Mouse (Mus musculus): ENCODE data around the gene D430041D05Rik. TPM values are rescaled to one million over a fixed set of nuclear protein-coding genes. Genes with fewer than 3 reads are reported as not detected.

The D430041D05Rik gene
- polyA plus RNA-seq, 1 experiment from 2014 or later: 0.97 TPM

- 19% methylated on average over 7 of the region's 7 CpGs for WGBS
- ATAC-seq (ENCODE audit: insufficient number of reproducible peaks, low FRiP score, low TSS enrichment, low read depth): no peak
These were observed 31.5 kb downstream of the D430041D05Rik start for GRCm38 (mm10) chr2:104379304-104379703.

DNA sequence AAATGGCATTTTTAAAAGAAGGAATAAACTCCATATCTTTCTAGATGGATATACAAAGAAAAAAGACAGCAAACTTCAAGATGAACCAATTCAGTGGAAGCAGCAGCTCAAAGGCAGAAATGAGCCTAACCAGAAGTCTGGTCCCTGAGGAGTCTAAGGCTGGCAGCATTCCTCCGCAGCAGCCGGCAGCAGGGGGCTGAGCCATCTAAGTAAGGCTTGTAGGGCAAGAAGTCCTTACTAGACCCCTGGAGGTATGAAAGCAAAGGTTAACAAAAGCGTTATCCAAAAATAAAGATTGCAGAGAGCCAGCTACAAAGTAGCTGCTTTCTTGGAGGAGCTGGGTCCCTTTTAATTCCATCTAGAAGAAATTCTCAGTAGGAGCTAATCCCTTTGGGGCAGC is 32.0 kb downstream of the D430041D05Rik start:
- Histone ChIP-seq H3K27me3 (ENCODE audit: control insufficient read depth, insufficient read depth, low read length) (no peaks in the 10 kb centered on the region), H3K36me3 (ENCODE audit: control insufficient read depth, insufficient read depth, low read length) (no peaks in the 10 kb centered on the region), H3K4me1 (ENCODE audit: control insufficient read depth, insufficient read depth, low read length) (no peaks in the 10 kb centered on the region), H3K9me3 (ENCODE audit: control insufficient read depth, low read length) (no peaks in the 10 kb centered on the region), H3K27ac (replicated peaks; ENCODE audit: low read depth, low read length) (no peak overlapping the region), H3K9ac (ENCODE audit: low read length) (no peak overlapping the region), H3K4me3 (ENCODE audit: low read depth, low read length) (no peak overlapping the region), H3K4me2 (ENCODE audit: low read depth, severe bottlenecking) (no peak overlapping the region)
- WGBS: 13% methylated on average over 3 of the region's 3 CpGs
- no peak for DNase-seq (ENCODE audit: low spot score)
- no peak for ATAC-seq (ENCODE audit: insufficient number of reproducible peaks, low FRiP score, low TSS enrichment, low read depth)

More at GRCm38 (mm10) chr2:104379304-104379703, 31.5 kb downstream of the D430041D05Rik start:
- H3K9me3 ChIP-seq (ENCODE audit: control insufficient read depth, low read length): no peaks in the 10 kb centered on the region
- H3K36me3 ChIP-seq (ENCODE audit: control insufficient read depth, insufficient read depth, low read length): no peaks in the 10 kb centered on the region
- no peak for DNase-seq (ENCODE audit: low spot score)
- H3K4me1 ChIP-seq (ENCODE audit: control insufficient read depth, insufficient read depth, low read length): no peaks in the 10 kb centered on the region
- no peaks in the 10 kb centered on the region for H3K27me3 ChIP-seq (ENCODE audit: control insufficient read depth, insufficient read depth, low read length)
- H3K4me3 ChIP-seq (ENCODE audit: low read depth, low read length): no peak overlapping the region
- H3K9ac ChIP-seq (ENCODE audit: low read length): no peak overlapping the region
- H3K4me2 ChIP-seq (ENCODE audit: low read depth, severe bottlenecking): no peak overlapping the region
- H3K27ac ChIP-seq (replicated peaks; ENCODE audit: low read depth, low read length): no peak overlapping the region

GRCm38 (mm10) chr2:104377990-104378389 is 32.8 kb downstream of the D430041D05Rik start:
- H3K9ac ChIP-seq (ENCODE audit: low read length): no peak overlapping the region
- H3K27me3 ChIP-seq (ENCODE audit: control insufficient read depth, insufficient read depth, low read length): no peaks in the 10 kb centered on the region
- H3K4me2 ChIP-seq (ENCODE audit: low read depth, severe bottlenecking): no peak overlapping the region
- DNase-seq (ENCODE audit: low spot score): no peak
- WGBS: 79% methylated on average over 2 of the region's 2 CpGs
- no peak overlapping the region for H3K4me3 ChIP-seq (ENCODE audit: low read depth, low read length)
- no peaks in the 10 kb centered on the region for H3K4me1 ChIP-seq (ENCODE audit: control insufficient read depth, insufficient read depth, low read length)
- no peaks in the 10 kb centered on the region for H3K36me3 ChIP-seq (ENCODE audit: control insufficient read depth, insufficient read depth, low read length)
- H3K9me3 ChIP-seq (ENCODE audit: control insufficient read depth, low read length): no peaks in the 10 kb centered on the region
- H3K27ac ChIP-seq (replicated peaks; ENCODE audit: low read depth, low read length): no peak overlapping the region
- no peak for ATAC-seq (ENCODE audit: insufficient number of reproducible peaks, low FRiP score, low TSS enrichment, low read depth)

DNA sequence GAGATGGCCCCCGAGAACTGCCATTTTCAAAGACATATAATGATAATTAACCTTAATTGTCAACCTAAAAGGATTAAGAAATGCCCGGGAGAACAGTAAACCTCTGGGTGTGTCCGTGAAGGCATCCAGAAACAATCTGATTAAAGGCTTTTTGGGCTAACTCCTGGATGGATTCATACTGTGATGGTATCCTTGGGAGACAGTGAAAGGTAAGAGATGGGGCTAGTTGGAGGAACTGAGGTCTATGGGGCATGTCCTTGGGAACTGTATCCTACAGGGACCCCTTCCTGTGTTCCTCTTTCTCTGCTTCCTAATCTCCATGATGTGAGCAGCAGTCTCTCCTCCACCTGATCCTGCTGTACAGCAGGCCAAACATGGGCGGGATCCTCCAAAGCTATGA is 38.7 kb downstream of the D430041D05Rik start:
- H3K27ac ChIP-seq (replicated peaks; ENCODE audit: low read depth, low read length): no peak overlapping the region
- H3K9me3 ChIP-seq (ENCODE audit: control insufficient read depth, low read length): no peaks in the 10 kb centered on the region
- no peak overlapping the region for H3K9ac ChIP-seq (ENCODE audit: low read length)
- no peaks in the 10 kb centered on the region for H3K36me3 ChIP-seq (ENCODE audit: control insufficient read depth, insufficient read depth, low read length)
- H3K27me3 ChIP-seq (ENCODE audit: control insufficient read depth, insufficient read depth, low read length): no peaks in the 10 kb centered on the region
- DNase-seq (ENCODE audit: low spot score) (no peak), ATAC-seq (ENCODE audit: insufficient number of reproducible peaks, low FRiP score, low TSS enrichment, low read depth) (no peak)
- no peak overlapping the region for H3K4me3 ChIP-seq (ENCODE audit: low read depth, low read length)
- no peaks in the 10 kb centered on the region for H3K4me1 ChIP-seq (ENCODE audit: control insufficient read depth, insufficient read depth, low read length)
- 78% methylated on average over 4 of the region's 4 CpGs for WGBS
- H3K4me2 ChIP-seq (ENCODE audit: low read depth, severe bottlenecking): no peak overlapping the region

GRCm38 (mm10) chr2:104371606-104372130 is 39.1 kb downstream of the D430041D05Rik start:
- Histone ChIP-seq H3K4me2 (ENCODE audit: low read depth, severe bottlenecking) (no peak overlapping the region), H3K4me1 (ENCODE audit: control insufficient read depth, insufficient read depth, low read length) (no peaks in the 10 kb centered on the region), H3K9ac (ENCODE audit: low read length) (no peak overlapping the region), H3K27ac (replicated peaks; ENCODE audit: low read depth, low read length) (no peak overlapping the region), H3K27me3 (ENCODE audit: control insufficient read depth, insufficient read depth, low read length) (no peaks in the 10 kb centered on the region), H3K36me3 (ENCODE audit: control insufficient read depth, insufficient read depth, low read length) (no peaks in the 10 kb centered on the region), H3K9me3 (ENCODE audit: control insufficient read depth, low read length) (no peaks in the 10 kb centered on the region), H3K4me3 (ENCODE audit: low read depth, low read length) (no peak overlapping the region)
- WGBS: 66% methylated on average over 6 of the region's 6 CpGs
- DNase-seq (ENCODE audit: low spot score) (no peak), ATAC-seq (ENCODE audit: insufficient number of reproducible peaks, low FRiP score, low TSS enrichment, low read depth) (no peak)

- no peak overlapping the region for H3K9ac ChIP-seq (ENCODE audit: low read length)
- 64% methylated on average over 6 of the region's 6 CpGs for WGBS
- no peak overlapping the region for H3K27ac ChIP-seq (replicated peaks; ENCODE audit: low read depth, low read length)
- H3K27me3 ChIP-seq (ENCODE audit: control insufficient read depth, insufficient read depth, low read length): no peaks in the 10 kb centered on the region
- no peaks in the 10 kb centered on the region for H3K9me3 ChIP-seq (ENCODE audit: control insufficient read depth, low read length)
- ATAC-seq (ENCODE audit: insufficient number of reproducible peaks, low FRiP score, low TSS enrichment, low read depth) (no peak), DNase-seq (ENCODE audit: low spot score) (no peak)
- no peak overlapping the region for H3K4me3 ChIP-seq (ENCODE audit: low read depth, low read length)
- no peaks in the 10 kb centered on the region for H3K4me1 ChIP-seq (ENCODE audit: control insufficient read depth, insufficient read depth, low read length)
- no peak overlapping the region for H3K4me2 ChIP-seq (ENCODE audit: low read depth, severe bottlenecking)
- no peaks in the 10 kb centered on the region for H3K36me3 ChIP-seq (ENCODE audit: control insufficient read depth, insufficient read depth, low read length)
These were observed 42.9 kb downstream of the D430041D05Rik start for GRCm38 (mm10) chr2:104367836-104368298.

- Histone ChIP-seq H3K27ac (replicated peaks; ENCODE audit: low read depth, low read length) (no peak overlapping the region), H3K4me3 (ENCODE audit: low read depth, low read length) (no peak overlapping the region), H3K4me2 (ENCODE audit: low read depth, severe bottlenecking) (no peak overlapping the region), H3K9me3 (ENCODE audit: control insufficient read depth, low read length) (no peaks in the 10 kb centered on the region), H3K36me3 (ENCODE audit: control insufficient read depth, insufficient read depth, low read length) (no peaks in the 10 kb centered on the region), H3K9ac (ENCODE audit: low read length) (no peak overlapping the region), H3K27me3 (ENCODE audit: control insufficient read depth, insufficient read depth, low read length) (no peaks in the 10 kb centered on the region), H3K4me1 (ENCODE audit: control insufficient read depth, insufficient read depth, low read length) (no peaks in the 10 kb centered on the region)
- ATAC-seq (ENCODE audit: insufficient number of reproducible peaks, low FRiP score, low TSS enrichment, low read depth) (no peak), DNase-seq (ENCODE audit: low spot score) (no peak)
- 79% methylated on average over 2 of the region's 2 CpGs for WGBS
These were observed 43.5 kb downstream of the D430041D05Rik start for GRCm38 (mm10) chr2:104367291-104367690.

DNA sequence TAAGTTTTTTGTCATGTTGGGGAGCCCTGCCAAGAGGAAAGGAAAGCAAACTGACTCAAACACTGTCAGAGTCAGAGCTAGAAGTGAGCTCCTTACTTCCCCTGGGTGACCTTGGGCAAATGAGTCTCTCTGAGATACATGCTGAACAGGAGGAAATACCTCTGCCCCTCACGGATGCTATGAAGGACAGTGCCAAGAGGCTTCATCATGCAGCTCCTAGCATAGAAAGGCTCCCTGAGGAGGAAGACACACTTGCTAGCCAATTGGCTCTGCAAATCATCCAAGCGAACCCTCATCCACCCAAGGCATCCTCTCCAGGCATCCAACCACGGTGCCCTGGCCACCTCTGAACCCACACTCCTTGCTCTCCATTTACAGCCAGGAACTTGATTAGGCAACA is 51.5 kb downstream of the D430041D05Rik start:
- Histone ChIP-seq H3K4me3 (ENCODE audit: low read depth, low read length) (no peak overlapping the region), H3K4me1 (ENCODE audit: control insufficient read depth, insufficient read depth, low read length) (no peaks in the 10 kb centered on the region), H3K27me3 (ENCODE audit: control insufficient read depth, insufficient read depth, low read length) (no peaks in the 10 kb centered on the region), H3K36me3 (ENCODE audit: control insufficient read depth, insufficient read depth, low read length) (no peaks in the 10 kb centered on the region), H3K9ac (ENCODE audit: low read length) (no peak overlapping the region), H3K4me2 (ENCODE audit: low read depth, severe bottlenecking) (no peak overlapping the region), H3K9me3 (ENCODE audit: control insufficient read depth, low read length) (no peaks in the 10 kb centered on the region), H3K27ac (replicated peaks; ENCODE audit: low read depth, low read length) (no peak overlapping the region)
- DNase-seq (ENCODE audit: low spot score) (no peak), ATAC-seq (ENCODE audit: insufficient number of reproducible peaks, low FRiP score, low TSS enrichment, low read depth) (no peak)
- 68% methylated on average over 3 of the region's 3 CpGs for WGBS

DNA sequence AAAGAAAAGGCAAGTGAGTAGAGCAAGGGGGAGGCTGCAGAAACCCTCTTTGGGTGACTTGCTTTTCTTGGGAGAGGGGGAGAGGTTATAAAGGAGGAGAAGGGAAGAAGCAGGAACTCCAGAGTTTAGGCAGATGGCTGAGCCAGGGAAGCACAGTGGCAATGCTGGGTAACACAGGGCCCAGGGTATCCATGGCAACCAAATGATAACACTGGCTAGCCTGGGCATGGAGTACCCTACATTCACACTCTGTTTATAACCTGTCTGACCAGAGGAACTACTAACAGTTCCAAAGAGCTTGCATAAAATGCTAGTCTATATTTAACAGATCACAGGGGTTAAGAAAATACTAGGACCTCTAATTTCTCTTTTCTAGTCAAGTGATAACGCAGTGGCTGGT is 51.9 kb downstream of the D430041D05Rik start:
- DNase-seq (ENCODE audit: low spot score): no peak

More for the DNA sequence above, 51.9 kb downstream of the D430041D05Rik start:
- Histone ChIP-seq H3K4me2 (ENCODE audit: low read depth, severe bottlenecking) (no peak overlapping the region), H3K36me3 (ENCODE audit: control insufficient read depth, insufficient read depth, low read length) (no peaks in the 10 kb centered on the region), H3K4me1 (ENCODE audit: control insufficient read depth, insufficient read depth, low read length) (no peaks in the 10 kb centered on the region), H3K4me3 (ENCODE audit: low read depth, low read length) (no peak overlapping the region), H3K9me3 (ENCODE audit: control insufficient read depth, low read length) (no peaks in the 10 kb centered on the region), H3K27me3 (ENCODE audit: control insufficient read depth, insufficient read depth, low read length) (no peaks in the 10 kb centered on the region), H3K27ac (replicated peaks; ENCODE audit: low read depth, low read length) (no peak overlapping the region), H3K9ac (ENCODE audit: low read length) (no peak overlapping the region)
- no peak for ATAC-seq (ENCODE audit: insufficient number of reproducible peaks, low FRiP score, low TSS enrichment, low read depth)
- WGBS: 92% methylated on average over 1 of the region's 1 CpGs
